Comparison of ENCODE assay signal across 18 mouse cellular contexts in the genomic region with DNA sequence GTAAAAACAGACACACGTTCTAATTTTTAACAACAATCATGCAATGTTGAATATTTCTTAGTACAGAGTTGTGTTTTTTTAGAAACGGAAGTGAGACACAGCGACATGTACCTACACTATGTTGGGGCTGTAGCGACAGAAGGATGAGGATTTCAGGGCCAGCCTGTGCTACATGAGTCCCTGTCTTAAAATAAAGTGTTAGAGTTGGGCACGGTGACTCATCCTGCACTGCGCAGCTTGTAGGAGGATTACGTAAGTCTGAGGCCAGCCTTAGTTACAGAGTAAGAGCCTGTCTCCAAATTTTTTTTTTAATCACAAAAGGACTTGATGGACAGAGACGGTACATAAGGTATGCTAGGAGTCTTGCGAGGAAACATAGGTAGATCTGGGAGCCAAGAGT. TPM values are rescaled to one million over a fixed set of nuclear protein-coding genes. Genes with fewer than 3 reads are reported as not detected.
DNase-seq lines count a peak whose midpoint lies in the region; ATAC-seq and TF ChIP-seq lines count a peak whose summit lies in the region.
"Had no signal": no experiment of that assay in that cellular context is flagged by ENCODE, and none has a peak within 500 bp of the region (broad histone marks: within the 10 kb centered on the region; RNA-seq: fewer than 3 reads in every experiment).

No protein-coding gene starts in this region.

- no peak overlapping the region for H3K4me3 ChIP-seq in E14TG2a.4 (replicated peaks; ENCODE audit: low read length)
- no peak overlapping the region for H3K4me3 ChIP-seq in cortical plate, adult 2 months (ENCODE audit: insufficient read depth, low read length)
- H3K4me3 ChIP-seq in hindbrain, embryonic 13.5 days = no peak overlapping the region
- H3K4me3 ChIP-seq: limb, embryonic 10.5 days; liver, embryonic 13.5 days; midbrain, embryonic 13.5 days had no signal

- DNase-seq in left cerebral cortex, adult 11 months (ENCODE audit: low spot score) = peak; percentile 66
- DNase-seq in left cerebral cortex, postnatal 4 days = no peak
- no peak for DNase-seq in cerebellum, adult 9-10 months
- DNase-seq: cerebellum, adult 9-11 months; heart, adult 18-20 months; kidney, adult 18-20 months; kidney, postnatal 14 days; liver, embryonic 13.5 days; thymus, postnatal 25 days had no signal

- intact Hi-C loops in left cerebral cortex, postnatal 4 days (cut with DNase I) = no loop called here

- H3K36me3 ChIP-seq in E14TG2a.4 (ENCODE audit: insufficient read depth, low read length) = no peaks in the 10 kb centered on the region
- H3K36me3 ChIP-seq in hindbrain, embryonic 13.5 days = no peaks in the 10 kb centered on the region
- H3K36me3 ChIP-seq: limb, embryonic 10.5 days; liver, embryonic 13.5 days; midbrain, embryonic 13.5 days had no signal

- no peaks in the 10 kb centered on the region for H3K9me3 ChIP-seq in E14TG2a.4 (ENCODE audit: low read length)
- H3K9me3 ChIP-seq in hindbrain, embryonic 13.5 days = no peaks in the 10 kb centered on the region
- H3K9me3 ChIP-seq: limb, embryonic 10.5 days; liver, embryonic 13.5 days; midbrain, embryonic 13.5 days had no signal

- H3K27ac ChIP-seq in cortical plate, adult 2 months (ENCODE audit: insufficient read depth, low read length) = 0 out of 2 replicates have a peak overlapping the region, but pooled peaks have one; percentile 41
- H3K27ac ChIP-seq in hindbrain, embryonic 13.5 days = no peak overlapping the region
- H3K27ac ChIP-seq: limb, embryonic 10.5 days; liver, embryonic 13.5 days; midbrain, embryonic 13.5 days; stomach, postnatal 0 days had no signal

- no peak for TF ChIP-seq POLR2A in cortical plate, adult 2 months (IDR thresholded peaks at IDR 0.05; ENCODE audit: extremely low read depth, insufficient read depth, low read length)

- no peak overlapping the region for H3K9ac ChIP-seq in hindbrain, embryonic 13.5 days
- H3K9ac ChIP-seq: liver, embryonic 13.5 days; midbrain, embryonic 13.5 days had no signal

- H3K27me3 ChIP-seq in E14TG2a.4 (ENCODE audit: insufficient read depth, low read length) = no peaks in the 10 kb centered on the region; the same call in 1 of the 2 replicates
- H3K27me3 ChIP-seq in hindbrain, embryonic 13.5 days = no peaks in the 10 kb centered on the region
- H3K27me3 ChIP-seq: liver, embryonic 13.5 days; midbrain, embryonic 13.5 days; Patski had no signal

- H3K4me2 ChIP-seq in hindbrain, embryonic 13.5 days = no peak overlapping the region
- H3K4me2 ChIP-seq: liver, embryonic 13.5 days; midbrain, embryonic 13.5 days had no signal

- 93% methylated on average over 9 of the region's 9 CpGs for WGBS in hindbrain, embryonic 13.5 days

- ATAC-seq in megakaryocyte progenitor cell, adult 5-6 weeks (replicated peaks; ENCODE audit: poor library complexity) = 0 out of 2 replicates have a peak, but pooled peaks have one; percentile 29
- ATAC-seq in hindbrain, embryonic 13.5 days (ENCODE audit: low FRiP score) = no peak
- ATAC-seq: activated CD4-positive, CD25-positive, alpha-beta regulatory T cell, adult 4 months; midbrain, embryonic 13.5 days; Patski had no signal

- TF ChIP-seq CTCF in E14TG2a.4 (conservative IDR thresholded peaks at IDR 0.05; ENCODE audit: low read length) = 0 out of 2 replicates have a peak, but pooled peaks have one; percentile 4
- TF ChIP-seq CTCF in cortical plate, adult 2 months (IDR thresholded peaks at IDR 0.05; ENCODE audit: extremely low read depth, insufficient read depth, low read length) = no peak

- H3K4me1 ChIP-seq in E14TG2a.4 (replicated peaks; ENCODE audit: low read depth, low read length) = peaks cover 21% of the 10 kb centered on the region
- H3K4me1 ChIP-seq in cortical plate, adult 2 months (ENCODE audit: control insufficient read depth, insufficient read depth, low read length) = peaks cover 2% of the 10 kb centered on the region; the same call in 1 of the 2 replicates
- H3K4me1 ChIP-seq in hindbrain, embryonic 13.5 days (replicated peaks) = no peaks in the 10 kb centered on the region
- H3K4me1 ChIP-seq: limb, embryonic 10.5 days; midbrain, embryonic 13.5 days had no signal

RNA-seq across cellular contexts. Expression of gene Cpeb3, which starts 46.9 kb away (rescaled TPM):
- 10 to 100 TPM; 36.7 to 38.6 TPM for total RNA-seq in left cerebral cortex, postnatal 4 days (2021)
- 32.7 and 35.8 TPM in 2 replicates for polyA plus RNA-seq in cortical plate, adult 2 months (2012; rRNA removed)
- 0.34 and 0.49 TPM in 2 replicates for total RNA-seq in megakaryocyte progenitor cell, adult 5-6 weeks (2015)
- 0.12 and 0.27 TPM in 2 replicates for total RNA-seq in megakaryocyte progenitor cell, adult 5-6 weeks (2017)
- polyA plus RNA-seq in hindbrain, embryonic 13.5 days (2015; fragmentation: Nextera tagmentation; extraction: Ambion mirVana) = 11.4 TPM in 2 replicates

RNA-seq across cellular contexts. Expression of gene March5, which starts 48.0 kb away (rescaled TPM):
- total RNA-seq in left cerebral cortex, postnatal 4 days (2021) = 100 to 1,000 TPM in 1 of 2 experiments, 10 to 100 TPM in 1; 99.0 to 104 TPM
- polyA plus RNA-seq in cortical plate, adult 2 months (2012; rRNA removed) = 66.2 and 67.6 TPM in 2 replicates
- 87.2 and 95.3 TPM in 2 replicates for total RNA-seq in megakaryocyte progenitor cell, adult 5-6 weeks (2015)
- 49.8 and 52.0 TPM in 2 replicates for total RNA-seq in megakaryocyte progenitor cell, adult 5-6 weeks (2017)
- 114 and 117 TPM in 2 replicates for polyA plus RNA-seq in hindbrain, embryonic 13.5 days (2015; fragmentation: Nextera tagmentation; extraction: Ambion mirVana)

Comparison
In these comparisons a context has a peak if more than half of its experiments do, and no peak if none do; other contexts are left out.
1. RNA of gene Cpeb3, which starts 46.9 kb away (total RNA-seq): 36.7 to 38.6 TPM in left cerebral cortex, postnatal 4 days; 0.12 to 0.49 TPM in megakaryocyte progenitor cell, adult 5-6 weeks; every median in the first group is over 10 times any median in the second.